Mouse (Mus musculus) gonadal fat pad, adult 2 months (tissue): ENCODE results near the gene Hist1h2bf. TPM values are rescaled to one million over a fixed set of nuclear protein-coding genes. Genes with fewer than 3 reads are reported as not detected.
"Not testable (repeated sequence)": the region's sequence is repeated elsewhere in the genome, so short reads cannot be mapped to it uniquely, and the experiment has no call there.

Experiments used
- DNase-seq: peaks from one replicate; pipeline ENCODE4 v3.0.0-alpha.2; 2012; ENCODE audit warnings: low read depth
- polyA plus RNA-seq: library from polyadenylated mRNA; depleted of rRNA; stranded (reverse); fragments of >200 nt; gene quantifications from 2 replicates; pipeline ENCODE4 v1.2.3, GENCODE M21; 2012

The Hist1h2bf gene
- polyA plus RNA-seq, 1 experiment, result 2.9 TPM

DNA sequence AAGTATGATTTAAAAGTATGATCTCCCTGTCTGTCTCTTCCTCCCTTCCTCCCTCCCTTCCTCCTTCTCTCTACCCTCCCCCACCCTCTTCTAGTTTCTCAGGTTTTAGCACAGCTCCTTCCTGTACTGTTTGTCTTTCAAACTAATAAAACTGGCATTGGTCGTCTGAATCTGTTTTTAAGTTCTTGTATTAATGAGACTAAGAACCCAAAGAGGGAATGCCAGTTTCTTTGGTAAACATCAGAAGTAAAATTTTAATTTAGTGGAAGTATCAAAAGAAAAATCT, 12.9 kb upstream of the Hist1h2bf start:
- no peak for DNase-seq

DNA sequence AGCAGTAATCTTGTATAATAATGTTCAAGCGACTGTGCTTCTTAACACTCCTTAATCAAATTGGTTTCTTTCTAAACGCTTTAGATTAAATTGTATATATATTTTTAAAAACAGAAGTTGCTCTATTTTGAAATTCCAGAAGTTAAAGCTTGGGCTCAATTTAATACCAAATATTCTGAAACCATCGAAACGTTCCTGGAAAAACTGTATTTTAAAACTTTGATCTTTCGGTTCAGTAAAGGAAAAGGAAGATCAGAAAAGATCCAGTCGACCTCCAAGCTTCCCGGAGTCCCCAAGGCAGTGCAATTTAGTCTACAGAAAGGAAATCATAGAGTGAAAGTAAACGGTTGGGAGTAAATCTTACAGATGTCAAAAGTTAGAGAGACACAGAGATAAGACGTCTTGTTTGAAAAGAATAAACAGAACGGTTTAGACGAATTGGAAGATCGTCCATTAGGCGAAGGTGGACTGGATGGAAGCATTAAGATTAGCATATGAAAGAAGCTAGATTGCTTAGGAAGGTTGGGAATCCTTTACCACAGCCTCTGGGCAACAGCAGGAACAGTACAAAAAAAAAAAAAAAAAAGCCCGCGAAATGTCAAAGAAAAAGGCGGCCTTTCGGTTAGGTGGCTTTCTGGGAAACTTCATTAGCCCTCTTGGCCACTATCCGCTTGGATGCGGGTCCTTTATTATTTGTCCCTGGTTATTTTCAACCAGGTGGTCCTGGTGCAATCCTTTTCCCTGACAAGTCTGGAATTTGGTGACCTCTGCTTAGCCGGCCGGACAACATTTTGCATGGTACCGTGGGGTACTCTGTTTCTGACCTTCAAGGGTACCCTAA, 12.3 kb upstream of the Hist1h2bf start:
- no peak for DNase-seq

DNA sequence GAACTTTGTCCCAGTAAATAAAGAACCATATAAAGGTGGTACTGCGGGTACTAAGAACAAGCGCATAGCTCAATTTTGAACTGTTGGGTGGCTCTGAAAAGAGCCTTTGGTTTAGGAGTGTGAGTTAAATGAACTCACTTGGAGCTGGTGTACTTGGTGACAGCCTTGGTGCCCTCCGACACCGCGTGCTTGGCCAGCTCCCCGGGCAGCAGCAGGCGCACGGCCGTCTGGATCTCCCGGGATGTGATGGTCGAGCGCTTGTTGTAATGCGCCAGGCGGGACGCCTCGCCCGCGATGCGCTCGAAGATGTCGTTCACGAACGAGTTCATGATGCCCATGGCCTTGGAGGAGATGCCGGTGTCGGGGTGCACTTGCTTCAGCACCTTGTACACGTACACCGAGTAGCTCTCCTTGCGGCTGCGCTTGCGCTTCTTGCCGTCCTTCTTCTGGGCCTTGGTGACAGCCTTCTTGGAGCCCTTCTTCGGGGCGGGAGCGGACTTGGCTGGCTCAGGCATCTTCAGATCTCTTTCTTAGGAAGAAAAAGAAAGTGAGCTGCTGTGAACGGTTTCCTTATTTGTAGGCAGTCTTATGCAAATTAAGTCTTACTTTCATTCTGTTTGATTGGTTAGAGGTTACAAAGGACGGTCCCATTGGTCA, 11.6 kb upstream of the Hist1h2bf start:
- DNase-seq, result not testable (repeated sequence)

DNA sequence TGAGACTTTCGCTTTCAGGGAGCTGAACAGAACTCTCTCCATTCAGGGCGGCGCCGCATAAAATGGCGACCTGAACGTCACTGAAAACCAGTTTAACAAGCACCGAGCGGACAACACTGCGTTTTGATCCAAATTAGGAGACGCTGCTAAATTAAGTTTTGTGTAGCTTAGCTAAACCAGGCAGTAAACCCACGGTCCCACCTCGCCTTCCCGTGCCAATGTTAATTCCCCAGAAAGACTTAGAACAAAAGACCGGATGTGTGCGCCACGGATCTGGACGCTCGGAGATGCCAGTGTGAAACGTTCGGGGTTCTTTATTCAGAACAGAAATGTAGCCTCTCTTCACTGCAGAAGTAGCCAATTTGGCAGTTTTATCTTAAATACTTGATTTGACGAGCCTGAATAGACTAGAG, 11.0 kb upstream of the Hist1h2bf start:
- no peak for DNase-seq

DNA sequence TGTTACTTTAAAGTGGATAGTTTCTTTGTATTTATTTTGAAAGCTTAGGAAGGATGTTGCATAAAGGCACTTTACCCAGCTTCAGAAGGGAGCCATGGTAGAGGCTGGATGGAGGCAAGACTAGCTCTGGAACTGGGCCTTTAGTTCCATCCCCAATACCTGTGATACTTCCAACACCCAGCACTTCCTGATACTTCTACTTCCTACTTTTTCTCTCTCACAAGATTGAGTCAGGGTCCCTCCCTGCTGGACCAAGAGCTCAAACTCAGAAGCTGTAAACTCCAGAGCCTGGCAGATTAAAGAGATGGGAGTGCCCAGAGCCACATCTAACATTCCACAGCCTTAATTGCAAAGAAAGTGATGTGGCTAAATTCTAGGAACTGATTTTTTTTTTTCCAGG, 10.3 kb upstream of the Hist1h2bf start:
- no peak for DNase-seq

DNA sequence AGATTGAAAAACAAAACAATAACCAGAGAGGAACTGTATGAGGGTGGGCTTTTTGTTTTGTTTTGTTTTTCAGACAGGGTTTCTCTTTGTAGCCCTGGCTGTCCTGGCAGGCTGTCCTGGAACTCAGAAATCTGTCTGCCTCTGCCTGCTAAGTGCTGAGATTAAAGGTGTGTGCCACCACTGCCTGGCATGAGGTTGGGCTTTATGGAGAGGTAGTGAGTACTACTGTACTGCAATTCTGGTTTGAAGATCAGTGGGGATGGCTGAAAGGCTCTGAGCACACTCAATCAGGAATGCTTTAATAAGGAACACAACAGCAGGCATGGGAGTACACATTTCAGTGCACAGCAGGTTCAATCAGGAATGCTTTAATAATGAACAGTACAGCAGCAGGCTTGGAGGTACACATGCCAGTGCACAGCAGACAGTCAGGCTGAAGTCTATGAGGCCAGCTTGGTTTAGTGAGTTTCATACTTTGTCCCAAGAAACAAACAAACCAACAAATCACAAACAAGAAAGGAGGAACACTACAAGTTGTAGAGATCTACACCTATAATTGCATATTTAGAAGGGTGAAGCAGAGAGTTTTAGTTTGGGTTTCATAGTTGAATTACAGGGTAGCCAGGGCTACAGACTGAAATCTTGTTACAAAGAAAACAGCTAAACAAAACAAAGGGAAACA, 9.5 kb upstream of the Hist1h2bf start:
- DNase-seq, result no peak

DNA sequence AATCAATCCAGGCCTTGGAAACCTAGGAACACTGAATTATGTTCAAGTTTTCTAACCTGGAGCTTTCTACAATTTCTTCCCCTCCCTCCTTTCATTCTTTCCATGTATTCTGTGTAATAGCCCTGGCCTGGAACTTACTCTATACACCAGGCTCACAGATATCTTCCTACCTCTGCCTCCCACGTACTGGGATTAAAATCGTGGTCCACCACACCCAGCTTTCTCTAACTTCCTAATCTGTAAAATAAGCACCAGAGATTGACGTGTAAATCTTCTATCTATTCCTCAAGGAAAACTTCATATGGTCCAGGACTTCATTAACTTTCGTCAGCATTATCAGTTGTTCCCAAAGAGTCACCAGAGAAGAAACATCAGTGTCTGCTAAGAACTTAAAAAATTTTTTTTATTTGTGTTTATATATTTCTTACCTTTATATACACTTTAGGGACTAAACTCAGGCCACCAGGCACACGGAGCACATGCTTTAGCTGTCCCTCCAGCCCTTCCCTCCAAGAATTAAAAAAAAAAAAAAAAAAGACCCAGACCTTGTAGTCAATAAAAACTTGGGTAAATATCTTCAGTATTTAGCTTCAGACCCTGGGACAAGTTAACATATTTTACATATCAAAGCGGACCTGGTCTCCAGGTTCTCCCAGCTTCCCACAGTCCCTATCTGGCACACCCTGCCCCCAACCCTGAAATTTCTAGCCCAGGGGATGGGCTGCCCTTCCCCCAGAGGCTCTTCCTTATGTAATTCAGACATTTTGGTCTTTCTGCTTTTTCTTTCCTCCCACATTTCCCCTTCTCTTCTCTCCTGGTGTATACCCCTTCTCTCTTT, 8.4 kb upstream of the Hist1h2bf start:
- DNase-seq, result no peak

DNA sequence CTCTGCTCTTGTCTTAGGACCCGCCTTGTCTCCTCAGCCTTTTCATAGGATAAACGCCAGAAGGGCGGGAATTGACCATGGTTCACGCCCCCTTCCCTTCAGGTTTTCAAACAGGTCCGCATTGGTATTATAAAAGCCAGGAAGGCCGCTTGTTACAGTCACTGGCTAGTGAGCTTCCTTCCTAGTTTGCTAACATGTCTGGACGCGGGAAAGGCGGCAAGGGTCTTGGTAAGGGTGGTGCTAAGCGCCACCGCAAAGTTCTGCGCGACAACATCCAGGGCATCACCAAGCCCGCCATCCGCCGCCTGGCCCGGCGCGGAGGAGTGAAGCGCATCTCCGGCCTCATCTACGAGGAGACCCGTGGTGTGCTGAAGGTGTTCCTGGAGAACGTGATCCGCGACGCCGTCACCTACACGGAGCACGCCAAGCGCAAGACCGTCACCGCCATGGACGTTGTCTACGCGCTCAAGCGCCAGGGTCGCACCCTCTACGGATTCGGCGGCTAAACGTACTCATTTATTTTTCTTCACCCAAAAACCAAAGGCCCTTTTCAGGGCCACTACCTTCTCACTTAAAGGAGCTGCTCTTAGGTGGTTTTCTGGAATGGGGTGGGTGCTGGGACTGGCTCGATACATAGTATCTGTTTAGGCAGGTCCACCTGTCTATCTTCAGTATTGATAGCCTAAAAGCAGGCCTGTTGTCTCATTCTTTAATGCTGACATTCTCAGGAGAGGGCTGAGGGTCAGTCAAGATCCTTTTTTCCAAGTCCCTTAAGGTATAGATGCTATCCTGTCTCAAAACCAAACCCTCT, 7.6 kb upstream of the Hist1h2bf start, which contains the start of gene Hist1h4d:
Hist1h4d (plus strand) TSS at position 191 of the 811 bp plus-strand sequence.
- DNase-seq, result peak; percentile 92

DNA sequence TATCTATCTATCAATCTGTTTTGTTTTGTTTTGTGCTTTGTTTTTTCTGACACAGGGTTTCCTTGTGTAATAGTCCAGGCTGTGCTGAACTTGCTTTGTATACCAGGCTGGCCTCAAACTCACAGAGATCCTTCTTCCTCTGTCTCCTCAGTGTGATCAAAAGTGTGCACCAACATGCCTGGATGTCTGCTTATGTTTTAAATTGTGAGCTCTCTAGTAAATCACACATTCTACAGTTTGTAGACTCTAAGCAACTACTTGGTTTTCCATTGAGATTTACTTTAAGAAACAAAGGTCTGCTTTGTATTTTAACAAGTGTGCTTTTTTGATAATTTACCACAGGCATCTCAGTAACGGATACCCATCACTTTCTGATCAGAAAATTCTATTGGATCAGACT, 3.8 kb upstream of the Hist1h2bf start:
- no peak for DNase-seq

DNA sequence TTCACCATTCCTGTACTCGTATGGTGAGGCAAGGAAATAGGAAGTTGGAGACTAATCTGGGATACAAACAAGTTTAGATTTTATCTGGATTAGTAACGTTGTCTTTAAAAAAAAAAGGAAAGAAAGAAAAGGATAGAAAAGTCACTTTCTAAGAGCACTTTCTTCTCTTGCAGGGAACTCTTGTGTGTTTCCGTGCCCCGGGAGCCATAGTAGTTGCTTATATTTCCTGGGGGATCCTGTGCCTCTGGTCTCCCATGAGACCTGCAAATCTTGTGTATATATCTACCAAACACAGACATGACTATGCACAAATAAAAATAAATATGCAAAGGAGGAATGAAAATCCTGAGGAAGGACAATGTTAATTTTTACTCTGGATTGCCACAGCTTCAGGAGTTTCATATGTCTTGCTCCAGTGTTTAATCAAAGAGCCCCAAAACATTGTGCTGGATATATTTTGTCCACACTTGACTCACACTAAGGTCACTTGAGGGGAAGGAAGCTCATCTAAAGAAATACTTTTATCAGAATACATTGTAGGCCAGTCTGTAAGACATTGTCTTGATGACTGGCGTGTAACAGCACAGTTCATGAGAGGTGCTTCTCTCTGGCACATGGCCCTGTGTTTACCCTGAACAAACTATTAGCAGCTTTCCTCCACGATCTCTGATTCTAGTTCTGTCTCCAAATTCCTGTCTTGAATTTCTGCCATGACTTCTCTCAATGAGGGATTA, 3.1 kb upstream of the Hist1h2bf start:
- DNase-seq, result no peak

DNA sequence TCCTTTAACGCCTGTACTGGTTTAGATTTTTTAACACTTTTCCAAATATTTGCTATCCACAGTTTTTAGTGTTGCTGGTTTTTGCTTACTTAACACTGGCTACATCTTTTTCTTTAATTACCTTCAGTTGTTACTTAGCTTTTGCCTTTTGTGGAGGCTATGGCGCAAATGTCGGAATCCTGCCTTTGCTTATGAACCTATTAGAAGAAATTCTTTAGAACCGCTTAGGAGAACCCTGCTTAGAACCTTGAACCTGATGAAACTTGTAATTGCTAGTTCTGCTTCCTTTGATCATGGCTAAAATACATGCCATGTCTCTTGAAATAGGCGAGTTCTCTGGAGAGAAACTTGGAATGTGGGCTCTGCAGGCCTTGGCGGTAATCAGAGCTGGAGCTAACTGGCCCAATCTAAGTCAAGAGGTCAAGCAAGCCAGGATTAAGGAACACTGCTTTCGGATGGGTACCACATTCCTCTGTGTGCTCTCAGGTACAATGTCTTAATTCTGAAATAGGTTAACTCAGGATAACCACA, 2.4 kb upstream of the Hist1h2bf start:
- DNase-seq, result no peak

DNA sequence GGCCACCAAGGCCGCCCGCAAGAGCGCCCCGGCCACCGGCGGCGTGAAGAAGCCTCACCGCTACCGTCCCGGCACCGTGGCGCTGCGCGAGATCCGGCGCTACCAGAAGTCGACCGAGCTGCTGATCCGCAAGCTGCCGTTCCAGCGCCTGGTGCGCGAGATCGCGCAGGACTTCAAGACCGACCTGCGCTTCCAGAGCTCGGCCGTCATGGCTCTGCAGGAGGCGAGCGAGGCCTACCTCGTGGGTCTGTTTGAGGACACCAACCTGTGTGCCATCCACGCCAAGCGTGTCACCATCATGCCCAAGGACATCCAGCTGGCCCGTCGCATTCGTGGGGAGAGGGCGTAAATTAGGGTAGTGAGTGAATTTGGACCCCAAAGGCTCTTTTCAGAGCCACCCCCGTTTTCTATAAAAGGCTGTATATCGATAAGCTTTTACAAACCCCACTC, 1.9 kb upstream of the Hist1h2bf start:
- DNase-seq, result not testable (repeated sequence)

DNA sequence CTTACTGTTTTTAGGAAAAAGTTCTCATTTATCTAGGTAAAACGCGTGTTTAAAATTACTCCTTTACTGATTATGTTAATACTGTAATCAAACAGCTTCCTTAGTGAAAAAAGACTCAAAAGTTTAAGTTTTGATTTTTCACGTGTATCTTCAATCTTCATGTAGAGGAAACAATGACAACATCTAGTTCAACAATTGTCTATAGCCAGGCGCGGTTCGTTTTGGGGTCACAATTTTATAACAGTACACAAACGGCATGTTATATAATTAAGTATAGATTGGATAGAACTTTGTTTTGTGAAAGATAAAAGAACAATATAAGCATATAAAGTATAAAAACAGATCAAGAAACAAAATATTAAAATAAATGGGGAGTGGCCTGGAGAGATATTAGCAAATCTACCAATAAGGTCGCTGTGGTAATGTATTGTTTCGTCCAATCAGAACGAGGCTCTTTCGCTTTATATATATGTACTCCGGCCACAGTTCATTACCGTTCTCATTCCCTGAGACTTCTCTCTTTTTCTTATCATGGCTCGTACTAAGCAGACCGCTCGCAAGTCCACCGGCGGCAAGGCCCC, 1.4 kb upstream of the Hist1h2bf start, which contains the start of gene Hist1h3d:
Hist1h3d (plus strand) TSS at position 493 of the 581 bp plus-strand sequence.
- no peak for DNase-seq

DNA sequence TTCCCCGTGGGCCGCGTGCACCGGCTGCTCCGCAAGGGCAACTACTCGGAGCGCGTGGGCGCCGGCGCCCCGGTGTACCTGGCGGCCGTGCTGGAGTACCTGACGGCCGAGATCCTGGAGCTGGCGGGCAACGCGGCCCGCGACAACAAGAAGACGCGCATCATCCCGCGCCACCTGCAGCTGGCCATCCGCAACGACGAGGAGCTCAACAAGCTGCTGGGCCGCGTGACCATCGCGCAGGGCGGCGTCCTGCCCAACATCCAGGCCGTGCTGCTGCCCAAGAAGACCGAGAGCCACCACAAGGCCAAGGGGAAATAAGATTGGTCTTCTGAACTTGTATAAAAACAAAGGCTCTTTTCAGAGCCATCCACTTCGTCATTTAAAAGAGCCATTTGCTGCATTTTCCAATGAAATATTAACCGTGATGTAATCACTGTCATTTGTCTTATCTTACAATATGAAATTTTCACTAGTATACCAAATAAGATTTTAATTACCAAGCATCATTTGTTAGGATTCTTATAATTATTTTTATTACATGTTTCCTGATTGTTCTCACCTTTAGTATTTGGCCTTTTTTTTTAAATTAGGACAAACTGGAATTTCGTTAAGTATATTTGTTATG, 662 bp upstream of the Hist1h2bf start:
- not testable (repeated sequence) for DNase-seq

DNA sequence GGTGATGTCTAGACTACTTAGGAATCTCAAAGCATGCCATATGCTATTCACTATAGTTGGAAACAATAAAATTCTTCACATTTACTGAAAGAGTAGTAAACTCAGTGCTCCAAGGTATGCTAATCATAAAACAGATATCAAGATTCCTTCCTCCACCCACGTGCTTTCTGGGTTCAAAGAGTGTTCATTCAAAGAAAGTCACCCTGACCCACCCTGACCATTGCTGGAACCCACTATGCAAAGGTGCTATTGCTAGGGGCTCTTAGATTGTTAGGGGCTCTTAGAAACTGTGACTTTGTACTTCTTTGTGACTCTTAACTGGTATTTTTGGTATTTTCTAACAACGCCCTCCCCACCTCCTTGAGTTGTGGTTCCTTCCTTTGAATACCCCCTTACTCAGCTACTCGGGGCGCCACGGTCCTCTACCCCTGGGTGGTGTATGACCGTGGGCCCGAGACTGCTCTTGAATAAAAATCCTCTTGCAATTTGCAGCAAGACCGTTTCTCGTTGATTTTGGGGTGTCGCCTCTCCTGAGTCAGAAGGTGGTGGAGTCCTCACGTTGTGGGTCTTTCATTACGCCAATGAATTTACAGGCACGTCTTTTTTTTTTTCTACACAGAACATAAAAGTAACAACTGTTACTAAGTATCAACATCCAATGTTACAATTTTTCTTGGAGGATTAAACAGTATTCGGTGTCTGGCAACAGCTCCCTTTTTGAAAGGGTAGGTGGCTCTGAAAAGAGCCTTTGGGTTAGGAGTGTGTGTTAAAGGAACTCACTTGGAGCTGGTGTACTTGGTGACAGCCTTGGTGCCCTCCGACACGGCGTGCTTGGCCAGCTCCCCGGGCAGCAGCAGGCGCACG, 730 bp downstream of the Hist1h2bf start:
- not testable (repeated sequence) for DNase-seq

DNA sequence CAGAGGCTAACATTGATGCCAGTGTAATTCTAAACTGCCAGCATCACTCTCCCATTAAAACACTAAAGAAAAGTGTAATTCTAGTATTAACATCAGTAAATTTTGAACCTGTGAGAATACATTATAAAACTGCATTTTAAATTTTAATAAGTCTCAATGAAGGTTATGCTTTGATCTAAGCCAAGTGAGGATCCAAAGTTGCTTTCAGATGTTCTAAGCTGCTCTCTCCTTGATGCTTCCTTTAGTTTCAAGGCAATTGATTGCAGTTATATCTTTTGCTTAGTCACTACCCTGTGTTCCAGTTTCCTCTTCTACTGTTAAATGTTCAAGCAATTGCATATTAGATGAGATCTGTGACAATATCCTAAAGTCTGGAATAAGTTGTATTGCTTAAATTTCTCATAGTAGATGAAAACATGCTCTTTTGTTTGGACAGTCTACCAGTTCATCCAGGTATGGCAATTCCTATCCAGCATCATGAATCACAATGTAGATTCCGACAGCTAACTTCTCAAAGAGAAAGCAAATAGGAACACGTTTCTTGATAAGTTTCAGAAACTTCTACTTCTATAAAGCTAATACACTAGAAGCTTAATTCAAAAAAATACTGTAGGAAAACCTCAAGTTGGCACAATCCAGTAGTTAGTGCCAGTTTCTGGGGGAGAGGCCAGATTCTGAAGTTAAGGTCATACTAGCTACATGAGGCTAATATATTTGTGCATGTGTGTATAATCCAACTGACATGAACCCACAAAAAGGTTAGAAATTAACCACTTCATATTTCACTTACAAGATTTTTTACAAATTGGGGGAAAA, 1.6 kb downstream of the Hist1h2bf start:
- no peak for DNase-seq
